Mouse (Mus musculus): ENCODE measurements around the gene Catsper4. TPM values are rescaled to one million over a fixed set of nuclear protein-coding genes. Genes with fewer than 3 reads are reported as not detected.

The Catsper4 gene
- total RNA-seq, 2 experiments from 2014 or later, result 0.43 TPM; not detected in 1

DNA sequence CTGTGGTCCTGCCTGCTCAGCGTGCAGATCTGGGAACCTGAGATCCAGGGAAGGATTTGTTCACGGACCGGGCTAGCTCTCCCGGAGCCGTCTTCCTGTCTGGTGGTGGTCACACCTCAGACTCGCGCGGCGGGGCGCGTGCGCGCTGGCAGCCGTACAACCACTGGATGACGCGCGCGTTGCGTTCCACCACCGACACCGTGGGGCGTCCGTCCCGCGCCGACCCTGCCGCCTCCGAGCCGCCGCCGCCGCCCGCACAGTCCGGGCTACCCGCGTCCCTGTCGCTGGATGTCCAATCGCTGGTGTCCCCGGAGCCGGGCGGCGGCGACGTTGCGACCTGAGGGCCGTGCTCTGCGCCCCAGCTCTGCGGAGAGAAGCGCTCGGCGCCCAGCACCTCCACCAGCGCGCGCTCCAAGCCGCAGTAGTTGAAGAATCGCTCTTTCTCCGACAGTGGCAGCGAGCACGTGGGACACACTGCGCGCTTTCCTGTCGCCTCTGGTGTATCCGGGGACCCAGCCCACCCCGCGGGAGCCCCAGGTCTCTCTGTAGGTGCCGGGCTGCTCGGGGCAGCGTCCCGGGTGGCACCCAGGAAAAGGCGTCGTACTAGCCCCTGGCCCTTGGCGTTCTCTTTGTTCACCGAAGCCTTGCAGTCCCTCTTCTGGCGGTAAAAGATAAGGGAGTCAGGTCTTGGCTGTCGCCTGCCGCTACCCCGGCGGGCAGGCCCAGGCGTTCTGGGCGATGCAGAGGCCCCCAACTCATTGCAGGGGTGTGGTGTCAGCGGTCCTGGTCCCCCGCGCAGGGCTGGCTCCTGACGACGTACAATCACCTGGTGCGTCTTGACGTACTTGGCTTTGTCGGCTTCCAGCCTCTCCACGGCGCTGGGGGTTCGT lies 24.3 kb upstream of the Catsper4 start:
- DNase-seq (ENCODE audit: low spot score in 2 of 2), result peak; percentile 44 to 59

DNA sequence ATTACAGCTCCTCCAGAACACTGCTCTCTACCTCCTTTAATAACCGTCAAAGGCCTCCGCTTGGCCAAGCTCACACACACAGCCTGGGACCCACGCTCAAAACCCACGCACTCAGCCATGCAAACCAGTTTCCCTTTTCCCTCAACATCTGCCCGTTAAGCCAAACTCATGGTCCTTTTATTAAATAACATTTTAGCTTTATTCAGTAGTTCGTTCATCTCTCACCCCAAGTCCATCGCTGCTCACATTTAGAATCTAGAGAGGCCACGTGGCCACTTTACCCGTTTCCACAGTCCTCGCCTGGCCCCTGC lies 23.7 kb upstream of the Catsper4 start:
- peak in 1 of 2 experiments; percentile 7 for DNase-seq (ENCODE audit: low spot score in 2 of 2)

DNA sequence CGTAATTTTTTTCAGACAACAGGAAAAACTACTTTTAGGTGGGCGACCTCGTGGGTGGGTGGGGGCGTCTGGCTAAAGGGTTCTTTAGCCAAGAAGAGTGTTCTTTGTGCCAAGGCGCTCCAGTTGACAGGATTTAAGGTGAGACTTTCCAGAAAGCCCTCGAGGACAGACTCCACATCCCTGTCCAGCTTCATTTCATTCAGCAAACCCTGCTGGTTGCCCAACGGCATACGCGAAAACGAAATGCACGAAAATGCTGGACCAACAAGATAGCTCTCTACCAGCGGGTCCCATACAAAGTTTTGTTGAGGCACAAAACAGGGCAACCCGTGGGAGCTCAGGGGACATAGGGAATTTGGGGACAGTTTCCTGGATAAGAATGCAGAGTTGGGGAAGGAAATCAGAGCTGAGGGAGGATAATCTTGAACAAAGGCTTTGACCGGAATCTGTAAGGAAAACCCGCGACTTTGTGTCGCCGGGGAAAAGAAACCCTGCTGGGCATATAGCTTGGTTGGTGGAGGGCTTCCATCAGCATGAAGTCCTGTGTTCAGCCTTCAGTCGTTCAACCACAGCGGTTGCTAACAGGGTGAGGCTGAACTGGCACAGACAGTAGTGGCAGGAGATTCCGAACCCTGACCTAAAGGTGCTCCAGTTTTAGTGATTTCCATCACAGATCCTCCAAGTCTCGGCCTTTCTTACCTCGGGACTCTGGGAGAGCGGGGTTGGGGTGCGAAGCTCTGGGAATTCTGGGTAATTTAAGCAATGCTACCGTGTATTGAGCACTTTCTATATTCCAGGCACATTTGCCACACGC lies 23.1 kb upstream of the Catsper4 start:
- DNase-seq (ENCODE audit: low spot score in 2 of 2), result peak in 1 of 2 experiments; percentile 6

- DNase-seq (ENCODE audit: low spot score in 2 of 2), result peak; percentile 85
These were observed 22.5 kb upstream of the Catsper4 start for GRCm38 (mm10) chr4:134249651-134250050.

DNA sequence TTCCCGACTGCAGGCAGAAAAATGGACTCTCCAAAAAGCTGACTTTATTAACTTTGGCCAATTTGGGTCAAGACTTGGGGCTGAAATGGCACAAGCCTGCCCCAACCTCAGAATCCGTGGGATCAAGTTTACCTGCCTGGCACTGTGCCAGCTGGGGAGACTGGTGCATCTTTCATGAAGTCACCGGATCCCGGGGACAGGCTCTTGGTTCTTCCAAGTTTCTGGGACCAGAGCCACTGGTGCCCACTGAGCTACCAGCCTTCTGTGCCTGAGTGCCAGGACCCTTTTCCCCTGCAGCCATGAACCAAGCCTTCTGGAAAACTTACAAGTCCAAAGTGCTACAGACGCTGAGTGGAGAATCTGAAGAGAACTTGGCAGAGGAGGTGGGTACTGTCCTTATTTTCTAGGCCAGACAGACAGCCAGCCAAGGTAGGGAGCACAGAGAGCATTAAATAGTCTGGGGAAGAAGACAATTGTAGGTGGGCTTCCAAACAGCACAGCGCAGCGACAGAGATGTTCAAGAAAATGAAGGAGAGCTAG lies 19.6 kb upstream of the Catsper4 start, which contains the start of gene Gm30191:
Gene Gm30191, plus strand, starts transcription at position 217 of the 540 bp plus-strand sequence.
- no peak for DNase-seq (ENCODE audit: low spot score in 2 of 2)

DNA sequence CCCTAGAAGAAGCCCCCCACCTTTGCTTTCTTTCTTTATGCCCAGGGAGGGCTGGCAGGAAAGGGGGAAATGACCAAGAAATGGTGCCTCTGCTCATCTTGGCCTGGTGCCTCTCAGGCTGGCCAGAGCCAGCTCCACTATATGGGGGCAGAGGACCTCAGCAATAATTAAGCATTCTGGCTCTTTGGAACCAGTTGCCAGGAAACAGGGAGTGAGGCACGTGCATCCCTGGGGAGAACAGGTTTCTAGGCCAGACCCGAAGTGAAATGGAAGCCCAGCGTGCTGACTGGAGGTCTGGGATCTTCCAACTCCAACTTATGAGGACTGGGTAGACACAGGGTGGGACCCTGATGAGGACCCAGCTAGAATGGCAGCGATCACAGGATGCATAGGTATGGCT lies 19.1 kb upstream of the Catsper4 start:
- DNase-seq (ENCODE audit: low spot score in 2 of 2), result peak in 1 of 2 experiments; percentile 8

DNA sequence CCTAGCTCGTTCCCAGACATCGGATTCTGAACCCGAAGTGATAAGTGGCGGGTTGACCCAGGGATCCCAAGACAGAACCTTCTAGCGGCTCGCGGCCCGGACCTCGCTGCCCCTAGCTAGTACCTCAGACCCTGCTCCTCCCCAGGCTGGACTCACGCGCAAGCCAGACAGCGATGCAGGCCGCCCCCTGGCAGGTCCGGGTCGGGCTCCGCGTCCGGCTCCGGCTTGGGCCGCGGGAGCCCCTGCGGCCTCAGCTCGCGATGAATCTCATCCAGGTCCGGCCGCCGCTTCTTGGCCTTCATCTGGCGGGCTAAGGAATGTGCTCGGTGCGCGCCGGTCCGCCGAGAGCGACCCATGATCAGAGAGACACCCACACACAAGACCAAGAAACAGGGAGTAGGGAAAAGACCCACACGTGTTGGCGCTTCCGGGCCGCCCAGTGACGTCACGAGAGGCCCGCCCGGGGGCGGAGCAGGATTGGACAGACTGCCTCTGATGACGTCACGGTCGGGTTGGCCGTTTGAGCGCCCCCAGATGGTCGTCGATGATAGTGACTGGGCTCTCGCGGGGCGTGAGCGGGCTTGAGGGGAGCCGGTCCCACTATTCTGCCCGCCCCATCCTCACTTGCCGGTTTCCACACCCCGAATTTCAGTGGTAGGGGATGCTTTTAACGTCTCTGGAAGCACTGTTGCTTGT lies 18.1 kb upstream of the Catsper4 start, which contains the start of gene Zfp593:
Gene Zfp593, minus strand, starts transcription at position 445 of the 696 bp plus-strand sequence.
- peak; percentile 97 to 98 for DNase-seq (ENCODE audit: low spot score in 2 of 2)

GRCm38 (mm10) chr4:134243516-134244250 lies 16.5 kb upstream of the Catsper4 start, which contains the start of gene E130218I03Rik:
E130218I03Rik (plus strand) TSS chr4:134243662.
- DNase-seq (ENCODE audit: low spot score in 2 of 2), result no peak

GRCm38 (mm10) chr4:134238686-134239085 lies 11.5 kb upstream of the Catsper4 start:
- no peak for DNase-seq (ENCODE audit: low spot score in 2 of 2)

DNA sequence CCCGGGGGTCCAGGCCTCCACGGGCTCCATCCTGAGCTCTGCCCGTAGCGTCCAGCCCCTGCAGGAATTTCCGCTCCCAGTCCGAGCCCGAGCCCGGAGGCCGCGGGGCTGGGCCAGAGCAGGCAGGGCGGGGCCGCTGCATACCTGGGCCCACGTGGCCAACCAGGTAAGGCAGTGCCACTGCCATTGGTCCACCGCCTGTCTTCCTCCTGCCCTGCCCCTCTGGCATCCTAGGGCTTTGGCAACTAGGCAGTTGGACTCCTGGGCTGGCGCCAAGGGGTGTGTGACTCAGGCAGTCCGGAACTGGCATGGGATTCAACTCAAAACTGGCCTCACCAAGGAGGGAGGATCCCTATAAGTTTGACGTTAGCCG lies 11.1 kb upstream of the Catsper4 start, which contains the start of gene Cnksr1:
Gene Cnksr1, minus strand, starts transcription at position 121 of the 373 bp plus-strand sequence.
- DNase-seq (ENCODE audit: low spot score in 2 of 2), result peak; percentile 46 to 60

DNA sequence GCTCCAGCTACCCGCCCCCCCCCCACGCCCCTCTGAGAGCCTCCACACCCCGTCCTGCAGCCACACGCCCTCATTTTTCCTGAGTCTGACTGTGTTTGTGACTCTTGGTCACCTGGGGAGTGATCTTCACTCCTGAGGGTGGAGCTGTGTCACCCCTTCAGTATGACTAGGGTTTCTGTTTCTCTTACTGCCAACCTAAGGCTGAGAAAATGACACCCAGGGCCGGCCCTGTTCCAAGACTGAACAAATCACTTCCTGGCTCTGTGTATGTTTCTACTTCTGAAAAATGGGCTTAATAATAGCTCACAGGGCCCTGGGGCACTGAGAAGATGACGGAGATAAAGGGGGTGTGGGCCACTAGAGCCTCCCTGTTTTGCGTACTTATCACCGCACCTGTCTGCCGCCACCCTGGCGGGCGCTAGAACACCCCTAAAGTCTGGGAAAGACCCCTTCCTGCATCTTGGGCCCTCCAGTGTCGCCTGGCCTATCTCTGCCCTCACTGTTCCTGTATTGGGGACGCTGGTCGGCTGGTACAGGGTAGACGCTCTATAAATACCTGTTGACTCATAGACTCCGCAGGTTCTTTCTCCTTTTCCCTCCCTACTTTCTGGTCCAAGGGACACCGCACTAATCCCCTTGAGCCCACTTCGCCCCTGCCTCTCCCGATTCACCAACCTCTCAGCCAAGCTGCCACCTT lies 10.5 kb upstream of the Catsper4 start:
- DNase-seq (ENCODE audit: low spot score in 2 of 2), result no peak

GRCm38 (mm10) chr4:134234876-134235275 lies 7.7 kb upstream of the Catsper4 start:
- DNase-seq (ENCODE audit: low spot score in 2 of 2), result no peak

DNA sequence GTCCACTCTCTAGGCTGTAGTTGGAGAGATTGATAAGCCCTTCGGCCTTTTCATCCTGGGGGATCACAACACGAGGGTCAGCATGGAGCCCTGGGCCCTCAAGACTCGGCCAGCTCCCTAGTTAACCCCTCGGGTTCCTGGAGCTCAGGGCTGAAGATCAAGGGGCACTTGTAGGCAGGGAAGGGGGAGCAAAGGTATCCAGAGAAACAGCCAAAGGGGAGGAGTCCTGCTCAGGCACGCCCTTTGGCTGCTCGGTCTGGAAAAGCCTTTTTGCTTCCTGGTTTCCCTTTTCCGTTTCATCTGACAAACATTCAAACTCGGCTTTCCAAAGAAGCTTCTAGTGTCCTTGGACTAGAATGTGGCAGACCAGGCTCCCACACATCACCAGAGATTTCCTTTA lies 3.2 kb upstream of the Catsper4 start:
- DNase-seq (ENCODE audit: low spot score in 2 of 2), result no peak

- DNase-seq (ENCODE audit: low spot score in 2 of 2), result no peak
These were observed 4.2 kb downstream of the Catsper4 start for GRCm38 (mm10) chr4:134222793-134223600.

GRCm38 (mm10) chr4:134206488-134207053 lies 20.6 kb downstream of the Catsper4 start:
- DNase-seq (ENCODE audit: low spot score in 2 of 2), result no peak

DNA sequence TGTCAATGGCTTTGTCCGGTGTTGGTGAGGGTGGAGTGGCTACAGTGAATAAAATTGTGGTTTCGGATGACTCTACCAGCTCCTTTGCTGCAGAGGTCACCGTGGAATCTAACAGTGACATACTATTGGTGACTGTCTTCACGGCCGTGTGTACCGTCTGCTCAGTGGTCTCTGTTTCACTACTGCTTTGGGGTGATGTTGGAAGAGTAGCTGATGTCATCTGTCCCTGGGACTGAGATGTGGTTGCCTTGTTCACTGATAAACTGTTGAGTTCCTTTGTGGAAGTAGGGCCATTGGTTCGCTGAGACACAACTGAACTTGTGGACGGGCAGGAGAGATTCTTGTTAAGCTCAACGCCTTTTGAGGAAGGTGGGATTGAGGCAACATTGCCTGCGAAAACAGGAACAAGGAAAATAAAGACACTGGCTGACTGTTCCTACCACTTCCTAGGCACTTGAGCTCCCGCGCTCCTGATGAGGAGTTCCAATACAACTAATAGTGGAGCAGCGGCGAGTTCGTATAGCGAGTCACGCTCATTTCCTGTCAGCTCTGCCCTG lies 23.8 kb downstream of the Catsper4 start:
- DNase-seq (ENCODE audit: low spot score in 2 of 2), result no peak

DNA sequence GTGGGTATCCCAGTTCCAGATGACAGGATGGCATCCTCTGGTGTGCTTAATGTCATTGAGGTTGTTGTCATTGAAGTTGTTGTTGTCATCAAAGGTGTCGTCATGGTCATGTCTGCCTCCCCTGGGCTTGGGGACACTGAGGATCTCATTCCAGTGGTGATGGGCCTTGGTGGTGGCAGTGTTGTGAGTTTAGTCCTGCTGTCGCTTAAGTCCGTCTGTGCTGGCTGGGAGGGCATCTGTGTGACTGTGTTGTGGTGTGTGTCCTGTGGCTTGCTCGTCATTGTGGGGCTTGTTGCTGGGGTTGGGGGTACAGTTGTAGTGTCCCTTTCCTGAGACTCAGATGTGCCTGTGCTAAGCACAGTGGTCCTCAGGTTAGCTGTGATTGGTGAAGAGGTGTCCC lies 24.3 kb downstream of the Catsper4 start, which contains the start of gene Gm7534:
Gene Gm7534, minus strand, starts transcription at position 101 of the 400 bp plus-strand sequence.
- no peak for DNase-seq (ENCODE audit: low spot score in 2 of 2)

GRCm38 (mm10) chr4:134199371-134199770 lies 27.8 kb downstream of the Catsper4 start:
- no peak for DNase-seq (ENCODE audit: low spot score in 2 of 2)

All from layer of hippocampus, postnatal 10 days (tissue).